Comparison of ENCODE assay signal across 7 mouse cellular contexts in the genomic region with DNA sequence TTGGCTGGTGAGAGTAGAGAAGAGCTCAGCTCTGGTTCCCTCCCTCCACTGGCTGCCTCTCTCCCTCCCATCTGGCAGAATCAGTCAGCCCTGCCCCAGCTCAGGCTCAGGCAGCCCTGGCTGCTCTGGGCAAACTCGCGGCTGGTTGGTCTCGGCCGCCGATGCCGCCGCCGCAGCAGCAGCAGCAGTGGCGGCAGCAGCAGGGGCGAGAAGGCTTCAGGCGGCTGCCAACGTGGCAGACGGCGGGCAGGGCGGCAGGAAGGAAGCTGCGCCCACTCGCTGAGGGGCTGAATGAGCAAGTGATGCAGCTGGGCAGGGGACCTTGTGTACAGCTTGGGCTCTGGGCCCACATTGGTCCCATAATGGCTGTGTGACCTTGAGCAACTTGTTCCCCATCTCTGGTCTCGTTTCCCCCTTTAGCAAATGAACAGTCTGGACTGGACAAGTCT. TPM values are rescaled to one million over a fixed set of nuclear protein-coding genes. Genes with fewer than 3 reads are reported as not detected.
DNase-seq lines count a peak whose midpoint lies in the region; ATAC-seq and TF ChIP-seq lines count a peak whose summit lies in the region.

No protein-coding gene starts in this region.

- WGBS in embryonic facial prominence, embryonic 15.5 days = 5% methylated on average over 18 of the region's 18 CpGs
- 37% methylated on average over 18 of the region's 18 CpGs for WGBS in small intestine, adult 2 months

- peak; percentile 65 for ATAC-seq in embryonic facial prominence, embryonic 15.5 days (ENCODE audit: insufficient number of reproducible peaks, low FRiP score, low TSS enrichment, low read depth)

- peak overlapping the region; percentile 16; the same call in 1 of the 2 replicates for H3K9ac ChIP-seq in embryonic facial prominence, embryonic 15.5 days

- H3K27me3 ChIP-seq in embryonic facial prominence, embryonic 15.5 days = no peaks in the 10 kb centered on the region
- H3K27me3 ChIP-seq in small intestine, adult 2 months (ENCODE audit: control insufficient read depth, insufficient read depth, low read length) = no peaks in the 10 kb centered on the region

- H3K4me1 ChIP-seq in embryonic facial prominence, embryonic 15.5 days = peaks cover 75% of the 10 kb centered on the region
- H3K4me1 ChIP-seq in small intestine, adult 2 months (ENCODE audit: control insufficient read depth, insufficient read depth, insufficient read length, low read length) = peaks cover 54% of the 10 kb centered on the region

- peak overlapping the region; percentile 10; the same call in 1 of the 2 replicates for H3K4me3 ChIP-seq in embryonic facial prominence, embryonic 15.5 days (replicated peaks)
- H3K4me3 ChIP-seq in small intestine, adult 2 months (ENCODE audit: low read depth, low read length) = peak overlapping the region; percentile 20

- TF ChIP-seq CTCF in small intestine, adult 2 months (IDR thresholded peaks at IDR 0.05; ENCODE audit: extremely low read depth, insufficient read length, insufficient replicate concordance, low read depth, low read length) = no peak

- H3K27ac ChIP-seq in embryonic facial prominence, embryonic 15.5 days (replicated peaks) = peak overlapping the region; percentile 95
- H3K27ac ChIP-seq in small intestine, adult 2 months (ENCODE audit: insufficient read depth, low read depth, low read length) = peak overlapping the region; percentile 24; the same call in 1 of the 2 replicates

- no peaks in the 10 kb centered on the region for H3K9me3 ChIP-seq in embryonic facial prominence, embryonic 15.5 days (replicated peaks)

- peak overlapping the region; percentile 46 for H3K4me2 ChIP-seq in embryonic facial prominence, embryonic 15.5 days (replicated peaks)

- no peak for TF ChIP-seq POLR2A in small intestine, adult 2 months (IDR thresholded peaks at IDR 0.05; ENCODE audit: low read depth, low read length)

- DNase-seq in CD4-positive helper T cell, adult 2 months (ENCODE audit: low read depth, low spot score) = peak; percentile 74
- peak; percentile 57 for DNase-seq in ES-CJ7 (ENCODE audit: low read depth, low spot score)
- DNase-seq in heart, postnatal 25 days (ENCODE audit: low spot score) = peak; percentile 42
- DNase-seq in kidney, postnatal 36 days = peak; percentile 68 to 76
- peak; percentile 71 to 84 for DNase-seq in lung, postnatal 4 days

- intact Hi-C loops in heart, postnatal 25 days (cut with DNase I) = no loop called here

- H3K36me3 ChIP-seq in embryonic facial prominence, embryonic 15.5 days = no peaks in the 10 kb centered on the region
- H3K36me3 ChIP-seq in small intestine, adult 2 months (ENCODE audit: control insufficient read depth, insufficient read depth, low read length) = no peaks in the 10 kb centered on the region

RNA-seq across cellular contexts. Expression of gene Wasf2, which starts 37.8 kb away (rescaled TPM):
- polyA plus RNA-seq in embryonic facial prominence, embryonic 15.5 days (2015; fragmentation: Nextera tagmentation; extraction: Ambion mirVana) = 116 and 118 TPM in 2 replicates
- total RNA-seq in heart, postnatal 25 days (2021) = 100 to 1,000 TPM in 1 of 2 experiments, 10 to 100 TPM in 1; 77.7 to 110 TPM
- polyA plus RNA-seq in small intestine, adult 2 months (2012; rRNA removed) = 37.6 and 97.6 TPM in 2 replicates

Comparison
In these comparisons a context has a peak if more than half of its experiments do, and no peak if none do; other contexts are left out.
1. Peak in every context shown above with its lines: DNase-seq, ATAC-seq, H3K4me3 ChIP-seq and H3K27ac ChIP-seq.